Mouse (Mus musculus): ENCODE data around the gene Pparg. TPM values are rescaled to one million over a fixed set of nuclear protein-coding genes. Genes with fewer than 3 reads are reported as not detected.
A peak's percentile ranks its signal among the peaks of the same experiment; 100 is the strongest.

Gene Pparg
- total RNA-seq, 2 experiments from 2014 or later, result 0.98 TPM; not detected in 1

DNA sequence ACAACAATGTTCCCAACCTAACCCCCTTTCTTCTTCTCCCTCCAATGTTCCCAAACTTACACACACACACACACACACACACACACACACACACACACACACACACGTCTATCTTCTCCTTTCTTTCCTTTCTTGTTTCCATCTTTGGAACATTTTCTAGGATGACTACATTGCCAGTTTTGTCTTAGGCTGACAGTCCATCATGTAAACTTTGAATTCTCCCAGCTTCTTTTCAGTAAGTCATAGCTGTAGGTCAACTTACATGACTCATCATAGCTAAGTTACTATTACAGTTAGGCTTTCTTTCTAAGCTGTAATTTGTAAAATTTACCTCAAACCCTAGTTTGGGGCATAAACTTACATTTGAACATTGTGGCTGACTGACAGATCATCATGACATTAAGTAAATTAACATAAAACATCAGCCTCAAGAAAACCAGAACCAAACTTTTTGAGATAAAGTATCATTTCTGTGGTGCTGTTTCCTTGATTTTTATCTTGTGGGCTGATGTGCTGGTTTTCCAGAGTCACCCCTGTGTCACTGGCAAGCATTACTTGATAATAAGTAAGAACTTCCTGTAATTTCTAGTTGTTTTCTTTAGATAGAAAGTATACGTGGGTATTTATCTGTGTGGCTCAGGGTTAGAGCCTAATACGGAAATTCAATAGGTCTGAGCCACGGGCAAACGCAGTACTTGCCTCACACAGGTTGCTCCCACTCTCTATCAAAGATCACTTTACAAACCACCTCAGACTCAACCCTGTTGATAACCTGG is 79.7 kb downstream of the Pparg start:
- peak; percentile 14; the same call in 1 of the 2 replicates for ATAC-seq (replicated peaks; ENCODE audit: poor library complexity, severe bottlenecking)

DNA sequence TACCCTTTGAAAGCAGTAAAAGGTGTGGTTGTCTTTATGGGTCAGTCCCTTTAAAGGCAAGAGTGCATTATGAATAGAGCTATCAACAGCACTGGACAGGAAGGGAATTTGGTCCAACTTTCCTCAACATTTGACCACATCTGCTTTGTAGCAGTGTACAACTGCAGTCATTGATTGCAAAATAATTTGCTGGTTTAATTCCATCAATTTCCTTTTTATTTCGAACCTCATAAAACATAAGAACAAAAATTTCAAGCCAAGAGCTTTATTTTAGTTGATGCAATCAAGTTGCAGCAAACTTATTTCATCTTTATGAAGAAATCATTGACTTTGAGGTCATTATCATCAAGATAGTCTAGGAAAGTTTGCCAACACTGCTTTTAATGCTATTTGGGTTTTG is 91.8 kb downstream of the Pparg start:
- no peak for ATAC-seq (replicated peaks; ENCODE audit: poor library complexity, severe bottlenecking)

DNA sequence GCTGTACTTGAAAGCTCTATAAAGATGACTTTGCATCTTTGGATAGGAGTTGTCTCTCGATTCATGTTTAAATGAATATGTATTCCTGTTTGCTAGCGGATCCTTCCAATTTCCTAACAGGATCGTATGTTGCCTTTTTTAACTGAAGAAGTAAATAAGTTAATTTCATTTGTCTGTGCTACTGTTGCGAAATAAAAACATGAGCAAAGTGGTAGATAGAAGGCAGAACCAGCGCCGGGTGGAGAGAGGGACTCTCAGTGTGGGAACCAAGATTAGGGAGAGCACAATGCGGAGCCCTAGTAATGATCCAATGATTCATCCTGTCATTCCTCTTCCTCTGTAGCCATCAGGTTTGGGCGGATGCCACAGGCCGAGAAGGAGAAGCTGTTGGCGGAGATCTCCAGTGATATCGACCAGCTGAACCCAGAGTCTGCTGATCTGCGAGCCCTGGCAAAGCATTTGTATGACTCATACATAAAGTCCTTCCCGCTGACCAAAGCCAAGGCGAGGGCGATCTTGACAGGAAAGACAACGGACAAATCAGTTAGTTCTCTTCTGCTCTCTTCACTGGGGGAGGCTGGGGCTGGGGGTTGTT is 102.1 kb downstream of the Pparg start:
- ATAC-seq (replicated peaks; ENCODE audit: poor library complexity, severe bottlenecking), result peak; percentile 46; the same call in 1 of the 2 replicates

DNA sequence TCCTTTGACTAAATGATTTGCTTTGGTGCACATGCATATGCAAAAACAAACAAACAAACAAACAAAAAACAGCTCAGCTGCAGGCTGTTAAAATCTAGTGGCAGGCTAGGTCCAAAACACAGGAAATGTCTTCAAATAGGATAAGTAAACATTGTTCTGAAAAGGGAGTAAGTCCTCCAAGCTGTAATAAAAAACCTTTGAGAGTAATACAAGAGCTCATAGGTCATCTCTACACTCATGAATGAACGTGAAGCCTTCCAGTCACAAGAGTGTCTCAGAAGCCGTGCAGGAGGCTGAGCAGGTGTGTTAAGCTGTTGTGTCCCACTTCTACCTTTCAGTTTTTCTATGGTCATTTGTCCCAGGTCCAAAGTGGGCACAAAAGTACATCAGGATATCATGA is 102.6 kb downstream of the Pparg start:
- no peak for ATAC-seq (replicated peaks; ENCODE audit: poor library complexity, severe bottlenecking)

DNA sequence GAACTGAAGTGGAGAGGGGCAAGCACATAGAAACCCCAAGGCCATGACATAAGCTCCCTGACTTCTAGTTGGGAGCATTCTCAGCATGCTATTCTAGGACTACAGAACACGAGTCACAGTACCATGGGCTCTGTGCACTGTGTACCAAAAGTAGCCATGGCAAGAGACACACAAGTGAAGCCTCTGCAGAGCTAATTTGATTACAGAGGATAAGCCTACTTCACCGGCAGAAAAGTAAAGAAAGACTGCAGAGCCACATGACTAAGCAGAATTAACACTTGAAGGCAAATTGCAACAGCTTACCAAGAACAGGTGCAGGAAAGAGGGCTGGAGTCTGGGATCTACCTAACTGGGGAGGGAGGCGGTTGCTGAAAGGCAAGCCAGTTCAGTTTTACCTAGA is 103.9 kb downstream of the Pparg start:
- ATAC-seq (replicated peaks; ENCODE audit: poor library complexity, severe bottlenecking), result no peak

DNA sequence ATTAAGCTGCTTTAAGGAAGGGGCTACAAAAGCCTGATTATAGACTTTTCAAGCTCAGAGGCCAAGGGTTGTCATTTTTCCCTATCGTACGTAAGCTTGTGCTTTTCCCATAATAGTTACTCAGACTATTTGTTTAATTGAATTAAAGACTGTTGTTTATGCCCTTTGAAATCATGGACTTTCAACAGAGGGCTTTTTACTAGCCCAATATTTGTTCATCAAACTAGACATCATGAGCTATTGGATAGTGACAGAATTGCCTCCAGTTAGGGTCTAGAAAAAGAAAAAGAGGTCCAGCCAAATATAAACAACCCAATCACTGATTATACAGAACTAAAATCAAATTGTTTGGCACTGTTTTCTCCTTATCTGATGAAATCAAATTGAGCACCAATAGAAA is 104.7 kb downstream of the Pparg start:
- no peak for ATAC-seq (replicated peaks; ENCODE audit: poor library complexity, severe bottlenecking)

DNA sequence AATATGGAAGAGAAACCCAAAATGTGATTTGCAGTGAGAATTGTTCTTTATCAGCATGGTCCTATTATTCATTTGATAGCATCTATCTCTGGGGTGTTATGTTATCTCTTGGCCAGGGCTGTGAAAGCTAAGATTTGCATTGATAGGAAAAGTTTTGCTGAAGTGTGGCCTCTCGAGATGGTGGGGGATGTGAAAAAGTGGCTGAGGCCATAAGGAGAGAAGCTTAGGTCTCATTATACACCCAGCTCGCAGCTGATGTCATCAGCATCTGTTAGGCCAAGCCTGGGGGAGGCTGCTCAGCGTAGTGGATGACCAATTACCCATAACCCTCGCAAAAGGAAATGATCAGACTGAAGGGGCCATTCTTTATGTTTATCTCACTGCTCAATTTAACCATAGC is 105.1 kb downstream of the Pparg start:
- ATAC-seq (replicated peaks; ENCODE audit: poor library complexity, severe bottlenecking), result no peak

DNA sequence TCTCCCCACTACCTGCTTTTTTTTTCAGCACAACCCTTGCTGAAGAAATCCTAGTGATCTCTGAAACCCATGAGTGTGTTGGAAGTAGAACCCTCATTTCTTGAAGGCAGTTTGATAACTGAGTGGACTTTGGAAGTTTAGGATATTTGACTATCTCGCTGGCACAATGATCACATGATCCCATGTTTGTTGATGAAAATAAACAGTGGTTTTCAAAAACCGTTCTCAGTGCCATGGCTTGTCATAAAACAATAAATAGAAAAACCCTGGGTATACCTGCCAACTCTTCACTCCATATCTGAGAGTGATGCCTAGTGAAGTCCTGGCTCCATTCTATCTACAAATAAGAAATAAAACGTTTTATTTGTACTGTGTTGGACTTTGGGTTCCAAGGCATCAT is 105.8 kb downstream of the Pparg start:
- ATAC-seq (replicated peaks; ENCODE audit: poor library complexity, severe bottlenecking), result no peak

DNA sequence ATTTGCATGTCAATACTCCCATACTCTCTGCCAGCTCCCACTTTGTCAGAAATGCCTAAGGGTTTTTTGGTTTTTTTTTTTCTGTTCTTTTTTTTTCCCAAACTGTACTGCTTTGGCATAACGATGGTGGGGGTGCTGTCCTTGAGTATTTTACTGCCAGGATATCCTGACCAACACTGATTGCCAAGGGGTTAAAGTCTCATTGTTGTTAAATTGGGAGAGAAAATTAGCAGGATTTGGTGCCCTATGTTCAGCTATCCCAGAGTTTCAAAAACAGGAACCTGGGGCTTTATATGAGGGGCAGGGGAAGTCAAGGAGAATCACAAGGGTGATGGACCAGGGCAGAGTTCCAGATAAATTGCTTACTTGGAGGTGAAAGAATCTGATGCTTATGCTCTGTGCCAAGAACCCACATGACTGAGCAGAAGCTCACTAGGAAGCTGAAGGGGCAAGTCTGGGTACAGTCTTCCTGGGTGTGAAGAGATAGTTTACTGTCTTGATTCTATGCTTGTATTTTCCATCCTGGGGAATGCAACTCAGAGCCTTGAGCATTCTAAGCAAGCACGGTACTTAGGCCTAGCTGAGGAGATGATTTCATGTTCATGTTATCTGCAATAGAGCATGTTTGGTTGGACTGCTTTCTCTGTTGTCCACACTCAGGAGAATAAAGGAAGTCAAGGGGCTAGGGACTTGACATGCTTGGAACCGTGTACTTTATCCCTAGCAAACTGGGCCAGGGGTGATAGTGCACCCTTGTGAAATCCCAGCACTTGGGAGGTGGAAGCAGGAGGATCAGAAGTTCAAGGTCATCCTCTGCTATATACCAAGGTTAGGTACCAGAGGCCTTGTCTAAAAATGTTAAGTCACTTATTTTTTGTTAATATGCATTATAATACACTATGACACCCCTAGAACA is 109.2 kb downstream of the Pparg start:
- ATAC-seq (replicated peaks; ENCODE audit: poor library complexity, severe bottlenecking), result no peak

DNA sequence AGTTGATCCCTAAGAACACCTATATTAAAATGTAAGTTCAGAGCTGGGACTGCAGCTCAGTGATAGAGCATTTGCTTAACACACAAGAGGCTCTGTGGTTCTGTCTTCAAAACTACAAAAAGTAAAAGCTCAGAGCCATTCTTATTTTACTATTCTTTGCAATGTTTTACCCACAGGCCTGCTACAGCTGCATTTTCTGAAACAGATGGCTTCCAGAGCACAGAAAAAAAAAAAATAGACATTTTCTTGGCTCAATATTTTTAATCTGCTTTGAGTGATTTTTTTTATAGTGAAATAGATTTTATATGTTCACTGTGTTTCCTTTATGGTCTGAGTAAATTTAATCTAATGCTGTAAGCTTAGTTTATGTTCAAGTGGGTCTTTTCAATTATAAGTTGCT is 111.2 kb downstream of the Pparg start:
- no peak for ATAC-seq (replicated peaks; ENCODE audit: poor library complexity, severe bottlenecking)

DNA sequence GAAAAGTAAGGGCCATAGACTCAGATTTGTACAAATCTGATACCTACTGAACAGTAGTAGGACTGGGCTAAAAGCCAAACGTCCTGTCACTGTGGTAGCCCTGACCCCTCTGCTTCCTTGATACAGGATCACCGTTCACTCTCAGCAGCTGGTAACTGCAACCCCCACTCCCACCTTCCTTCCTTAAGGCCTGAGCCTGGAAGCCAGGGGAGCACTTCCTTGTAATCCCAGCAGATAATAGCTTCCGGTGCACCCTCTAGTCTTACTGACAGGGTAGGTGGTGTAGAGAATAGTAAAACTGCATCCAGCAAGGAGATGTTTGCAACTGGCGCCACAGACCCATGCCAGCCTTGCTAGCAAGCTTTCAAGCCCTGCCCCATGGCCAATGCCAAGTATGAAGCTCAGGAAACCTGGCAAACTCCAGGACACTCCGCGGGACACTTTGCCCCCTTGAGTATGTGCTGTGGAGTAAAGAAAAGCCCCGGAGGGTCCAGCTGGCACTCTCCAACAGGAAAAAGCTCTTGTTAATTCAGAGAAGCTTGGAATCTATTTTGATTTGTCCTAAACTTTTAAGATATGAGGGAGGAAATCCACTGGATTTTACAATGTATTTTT is 116.4 kb downstream of the Pparg start:
- ATAC-seq (replicated peaks; ENCODE audit: poor library complexity, severe bottlenecking), result no peak

DNA sequence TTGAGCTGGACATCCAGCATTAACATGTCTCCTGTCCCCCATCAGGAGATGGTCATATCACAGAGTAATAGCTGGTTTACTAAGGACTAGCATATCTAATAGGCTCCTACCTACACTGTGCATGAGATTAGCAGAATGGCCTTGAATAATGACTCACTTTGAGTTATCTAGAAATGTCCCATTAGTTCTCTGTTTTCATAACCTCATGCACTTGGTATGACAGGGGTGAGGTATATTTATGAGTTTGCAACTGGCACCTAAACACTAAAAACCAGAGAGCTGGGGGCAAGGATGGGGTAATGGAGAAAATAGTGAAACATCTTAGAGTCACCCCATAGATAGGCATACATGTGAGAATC is 119.2 kb downstream of the Pparg start:
- 0 out of 2 replicates have a peak, but pooled peaks have one; percentile 1 for ATAC-seq (replicated peaks; ENCODE audit: poor library complexity, severe bottlenecking)

DNA sequence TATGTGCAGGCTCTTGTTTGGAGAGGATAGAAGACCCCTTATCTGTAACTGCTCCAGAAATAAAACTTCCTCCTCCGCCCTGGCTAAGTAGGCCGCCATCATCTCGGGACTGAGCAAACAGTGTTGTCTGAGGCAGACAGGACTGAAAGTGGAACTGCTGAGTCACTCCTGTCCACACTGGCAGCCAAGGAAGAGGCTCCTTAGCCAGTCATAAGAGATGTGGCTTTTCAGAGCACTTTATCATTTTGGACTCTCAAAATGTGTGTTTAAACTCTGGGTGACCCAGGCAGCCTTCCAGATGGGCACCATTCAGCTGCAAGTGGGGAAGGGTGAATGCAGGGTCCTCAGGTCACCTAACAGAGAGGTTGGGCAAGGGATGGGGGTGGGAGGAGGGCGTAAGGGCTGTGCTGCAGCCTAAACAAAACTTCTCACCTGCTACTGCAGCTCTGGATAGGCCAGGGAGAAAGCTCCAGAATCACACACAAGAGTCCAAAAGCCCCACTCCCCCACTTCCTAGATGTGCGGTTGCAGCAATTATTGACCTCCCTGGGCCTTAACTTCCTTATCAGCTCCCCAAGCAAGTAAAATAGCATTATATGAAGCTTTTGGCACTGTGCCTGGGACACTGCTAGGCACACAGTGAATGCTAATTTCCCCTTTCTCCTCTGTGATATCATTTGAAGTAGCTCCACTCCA is 119.7 kb downstream of the Pparg start:
- ATAC-seq (replicated peaks; ENCODE audit: poor library complexity, severe bottlenecking), result peak; percentile 82

DNA sequence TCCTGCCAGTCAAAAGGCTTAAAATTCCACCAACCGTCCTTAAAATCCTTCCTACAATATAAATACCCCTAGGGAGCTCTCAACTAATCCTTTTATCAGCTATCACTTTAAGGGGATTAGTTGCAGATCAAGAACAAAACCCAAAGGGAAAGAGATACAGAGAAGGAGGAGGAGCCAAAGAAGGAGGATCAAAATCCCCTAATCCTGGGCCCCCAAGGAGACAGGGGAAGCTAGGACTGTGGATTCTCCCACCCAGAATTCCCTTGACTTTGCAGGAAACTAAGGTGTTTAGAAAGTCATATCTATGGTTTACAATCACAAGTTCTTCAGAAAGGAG is 120.2 kb downstream of the Pparg start:
- ATAC-seq (replicated peaks; ENCODE audit: poor library complexity, severe bottlenecking), result no peak

DNA sequence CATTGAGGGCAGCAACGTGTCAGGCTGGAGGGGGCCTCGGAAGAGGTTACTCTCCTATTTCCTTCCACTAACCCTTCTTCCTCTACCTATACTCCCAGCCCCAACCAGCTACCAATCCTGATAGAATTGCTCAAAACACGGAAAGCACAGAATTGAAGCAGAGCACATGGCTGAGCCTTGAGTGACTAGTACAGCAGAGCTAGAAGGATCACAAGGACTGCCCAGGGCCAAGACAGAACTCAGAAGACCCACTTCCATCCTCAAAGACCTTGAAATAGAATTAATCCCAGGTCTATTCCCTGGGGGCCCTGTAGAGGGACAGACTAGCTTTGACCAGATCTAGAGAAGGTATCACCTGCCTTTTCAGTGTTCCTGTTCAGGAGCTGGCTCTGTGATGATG is 120.9 kb downstream of the Pparg start:
- no peak for ATAC-seq (replicated peaks; ENCODE audit: poor library complexity, severe bottlenecking)

DNA sequence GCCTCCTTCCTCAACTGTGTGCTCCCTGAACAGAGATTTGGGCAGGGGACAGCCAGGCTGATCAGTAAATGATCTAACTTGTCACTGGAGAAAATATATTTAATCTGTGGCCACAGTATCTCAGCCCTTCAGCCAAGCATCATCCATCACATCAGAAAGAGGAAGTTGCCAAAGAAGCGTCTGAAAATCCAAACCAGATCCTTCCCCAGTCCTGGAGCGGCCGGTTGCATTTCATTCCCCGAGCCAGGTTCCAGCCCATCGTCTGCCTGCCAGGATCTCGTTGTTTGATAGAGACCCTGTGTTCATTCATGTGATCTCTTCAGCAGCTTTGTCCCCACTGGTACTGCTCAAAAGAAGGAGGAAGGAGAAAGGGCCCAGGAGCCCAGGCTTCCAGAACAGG is 124.9 kb downstream of the Pparg start:
- ATAC-seq (replicated peaks; ENCODE audit: poor library complexity, severe bottlenecking), result peak; percentile 60; the same call in 1 of the 2 replicates

DNA sequence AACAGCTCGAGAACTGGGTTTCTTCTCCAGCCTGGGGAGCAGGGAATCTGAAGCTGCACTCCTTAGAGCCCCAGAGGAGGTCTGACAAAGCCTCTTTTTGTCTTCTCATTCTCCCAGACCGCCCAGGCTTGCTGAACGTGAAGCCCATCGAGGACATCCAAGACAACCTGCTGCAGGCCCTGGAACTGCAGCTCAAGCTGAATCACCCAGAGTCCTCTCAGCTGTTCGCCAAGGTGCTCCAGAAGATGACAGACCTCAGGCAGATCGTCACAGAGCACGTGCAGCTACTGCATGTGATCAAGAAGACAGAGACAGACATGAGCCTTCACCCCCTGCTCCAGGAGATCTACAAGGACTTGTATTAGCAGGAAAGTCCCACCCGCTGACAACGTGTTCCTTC is 129.1 kb downstream of the Pparg start:
- ATAC-seq (replicated peaks; ENCODE audit: poor library complexity, severe bottlenecking), result no peak

DNA sequence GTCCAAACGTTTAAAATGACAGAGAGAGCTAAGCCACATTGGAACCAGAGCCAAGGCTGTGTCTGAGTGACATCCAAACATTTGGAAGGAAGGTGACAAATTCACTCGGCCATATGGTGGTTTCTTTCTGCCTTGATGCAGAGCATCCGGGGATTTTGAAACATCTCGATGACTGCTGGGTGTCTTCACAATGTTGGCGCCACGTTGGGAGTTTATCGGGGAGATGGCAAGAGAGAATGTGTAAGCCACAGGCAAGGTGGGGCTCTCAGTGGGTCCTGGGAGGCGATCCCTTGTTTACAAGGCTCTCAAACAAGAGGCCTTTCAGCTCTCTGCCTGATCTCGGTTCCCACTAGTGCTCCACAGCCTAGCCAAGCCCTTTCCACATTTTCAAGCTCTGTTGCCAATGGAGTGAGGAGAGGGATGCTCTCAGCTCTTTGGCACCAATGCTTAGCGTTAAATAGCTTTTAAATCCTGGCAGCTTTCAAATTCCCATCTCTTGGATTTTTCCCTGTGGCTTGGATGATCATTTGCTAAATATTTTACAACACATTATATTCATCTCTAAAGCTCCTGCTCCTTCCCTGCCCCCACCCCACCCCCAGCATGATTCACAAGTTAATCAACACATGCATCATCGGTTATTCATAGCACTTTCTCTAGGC is 132.3 kb downstream of the Pparg start:
- ATAC-seq (replicated peaks; ENCODE audit: poor library complexity, severe bottlenecking), result no peak

DNA sequence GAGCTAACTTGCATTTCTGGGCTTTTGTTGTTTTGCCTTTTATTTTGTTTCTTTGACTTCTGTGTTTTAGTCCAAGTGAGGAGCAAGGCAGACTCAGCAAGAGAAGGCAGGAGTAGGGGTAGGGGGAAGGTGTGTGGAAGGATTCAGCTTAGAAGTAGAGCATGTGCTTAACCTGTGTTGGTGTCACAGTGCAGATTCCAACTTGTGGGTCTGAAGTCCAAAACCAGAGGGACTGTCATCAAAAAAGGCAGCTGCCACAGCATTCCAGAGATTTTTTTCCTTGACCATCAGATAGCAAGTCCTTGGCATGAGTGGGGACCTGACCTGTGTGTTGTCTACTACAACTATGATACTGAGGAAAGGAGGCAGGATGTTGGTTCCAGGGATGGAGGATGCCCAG is 133.1 kb downstream of the Pparg start:
- no peak for ATAC-seq (replicated peaks; ENCODE audit: poor library complexity, severe bottlenecking)

DNA sequence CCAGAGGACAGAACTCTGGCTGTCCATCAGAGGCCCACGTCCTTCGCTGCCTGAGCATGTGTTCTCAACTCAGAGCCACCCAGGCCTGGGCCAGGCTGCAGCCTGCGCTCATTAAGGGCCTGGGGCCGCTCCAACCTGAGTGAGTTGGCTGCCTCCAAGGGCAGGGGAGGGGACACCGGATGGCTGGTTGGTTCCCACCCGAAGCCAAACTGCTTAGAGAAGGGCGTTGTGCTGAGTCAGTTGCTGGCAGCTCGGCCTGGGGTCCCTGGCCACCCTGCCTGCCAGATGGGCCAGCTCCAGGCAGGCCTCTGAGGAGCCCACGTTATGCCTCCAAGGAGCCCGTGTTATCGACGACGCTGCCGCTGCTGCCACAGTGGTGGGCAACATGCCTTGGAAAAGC is 138.8 kb downstream of the Pparg start:
- no peak for ATAC-seq (replicated peaks; ENCODE audit: poor library complexity, severe bottlenecking)

All from granulocyte monocyte progenitor cell, adult 5-6 weeks (primary cell).